8 mouse cellular contexts compared by ENCODE assay signal in genomic region chrX:60463786-60464185, GRCm38 (mm10).
DNase-seq lines count a peak whose midpoint lies in the region; ATAC-seq lines count a peak whose summit lies in the region.

No protein-coding gene starts in this region.

- peak; percentile 45 for DNase-seq in CD4-positive, CD25-positive, alpha-beta regulatory T cell, adult 2 months (ENCODE audit: low read depth, low spot score)
- peak; percentile 23 for DNase-seq in kidney, adult 9 months
- DNase-seq in kidney, adult 11 months: no peak
- DNase-seq in 3T3-L1 (ENCODE audit: low read depth, low spot score): peak; percentile 28
- peak; percentile 7 for DNase-seq in embryo, embryonic 11 days
- no peak for DNase-seq in ovary, postnatal 10 days (ENCODE audit: low spot score)
- DNase-seq in MN1 (ENCODE audit: low spot score): no peak

- no peak for ATAC-seq in CD4-positive, CD25-positive, alpha-beta regulatory T cell, adult 4 months

Comparison
In these comparisons a context has a peak if more than half of its experiments do, and no peak if none do; other contexts are left out.
1. DNase-seq: peak in CD4-positive, CD25-positive, alpha-beta regulatory T cell, adult 2 months (single experiment), kidney, adult 9 months (single experiment), 3T3-L1 (single experiment) and embryo, embryonic 11 days (single experiment); none in kidney, adult 11 months (single experiment), ovary, postnatal 10 days (single experiment) and MN1 (single experiment).